Mouse (Mus musculus) forebrain, embryonic 11.5 days (tissue): Measurements from ENCODE around the gene Slc4a11. TPM values are rescaled to one million over a fixed set of nuclear protein-coding genes. Genes with fewer than 3 reads are reported as not detected.
A peak's percentile ranks its signal among the peaks of the same experiment; 100 is the strongest.

Experiments
- ATAC-seq: fragments of 200-750 bp; cut with Nextera tagmentation; replicated peaks from 2 replicates; pipeline ENCODE4 v1.8.0; 2017; ENCODE audit warnings: moderate TSS enrichment; ENCODE audit not compliant: low FRiP score
- DNase-seq: peaks from one replicate; pipeline ENCODE4 v3.0.0-alpha.2; 2017; ENCODE audit warnings: low spot score
- H3K27ac ChIP-seq: fragments of 300-500 bp; sonication (generic); 2 replicates; pipeline ENCODE4 v1.5.1; 2014; ENCODE audit warnings: low read depth, low read length
- H3K27me3 ChIP-seq: fragments of 300-500 bp; sonication (generic); 2 replicates; pipeline ENCODE4 v1.6.1; 2014; ENCODE audit warnings: mild to moderate bottlenecking, low read length, mixed read lengths; ENCODE audit not compliant: control insufficient read depth, insufficient read depth
- H3K36me3 ChIP-seq: fragments of 300-500 bp; sonication (generic); 2 replicates; pipeline ENCODE4 v1.6.1; 2014; ENCODE audit warnings: mild to moderate bottlenecking, low read length, moderate library complexity, mixed read lengths; ENCODE audit not compliant: control insufficient read depth, insufficient read depth
- H3K4me1 ChIP-seq: fragments of 300-500 bp; sonication (generic); replicated peaks from 2 replicates; pipeline ENCODE4 v1.6.1; 2014; ENCODE audit warnings: low read length, mixed read lengths; ENCODE audit not compliant: control insufficient read depth, insufficient read depth
- H3K4me2 ChIP-seq: fragments of 300-500 bp; sonication (generic); 2 replicates; pipeline ENCODE4 v1.6.1; 2014; ENCODE audit warnings: low read depth, mild to moderate bottlenecking, low read length, moderate library complexity, mixed read lengths; ENCODE audit not compliant: severe bottlenecking
- H3K4me3 ChIP-seq: fragments of 300-500 bp; sonication (generic); 2 replicates; pipeline ENCODE4 v1.5.1; 2014; ENCODE audit warnings: low read depth, low read length
- H3K9ac ChIP-seq: fragments of 300-500 bp; sonication (generic); 2 replicates; pipeline ENCODE4 v1.6.1; 2014; ENCODE audit warnings: low read length
- H3K9me3 ChIP-seq: fragments of 300-500 bp; sonication (generic); 2 replicates; pipeline ENCODE4 v1.6.1; 2016; ENCODE audit warnings: low read length, mixed read lengths; ENCODE audit not compliant: control insufficient read depth
- WGBS: fragments of 180-500 bp; shearing (Covaris S2); extraction: QIAGEN DNeasy Blood & Tissue Kit; methylation state at CpG from one replicate; pipeline ENCODE4 v1.1.7; 2014; 5-methylcytosine and 5-hydroxymethylcytosine counted together
- polyA plus RNA-seq: library from polyadenylated mRNA; unstranded; fragments of >200 nt; fragmentation: Nextera tagmentation; extraction: Ambion mirVana; gene quantifications from 2 replicates; pipeline ENCODE4 v1.2.1, GENCODE M21; 2014

Slc4a11 gene
- polyA plus RNA-seq, 1 experiment from 2014 or later, result 1.2 TPM

DNA sequence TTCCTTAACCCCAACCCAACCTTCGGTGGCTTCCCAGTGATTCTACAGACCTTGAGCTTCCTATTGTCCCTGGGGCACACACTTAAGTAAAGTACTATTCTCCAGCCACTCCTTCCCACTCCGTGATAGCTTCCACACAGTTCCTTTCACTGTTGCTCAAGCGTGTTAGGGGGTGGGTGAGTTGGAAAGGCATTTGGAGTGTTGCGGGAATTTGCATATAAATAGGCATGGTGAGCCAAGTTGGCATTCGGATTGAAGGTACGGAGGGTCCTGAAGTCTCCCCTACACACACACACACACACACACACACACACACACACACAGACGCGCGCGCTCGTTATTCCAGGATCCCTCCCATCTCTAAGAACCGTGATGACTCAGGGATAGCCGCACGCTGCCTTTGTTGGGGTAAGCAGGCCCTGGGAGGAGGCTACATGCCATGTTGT lies 525 bp upstream of the Slc4a11 start:
- Histone ChIP-seq H3K9ac (peak overlapping the region; percentile 49), H3K36me3 (no peaks in the 10 kb centered on the region), H3K9me3 (no peaks in the 10 kb centered on the region), H3K4me2 (peak overlapping the region; percentile 100), H3K4me3 (peak overlapping the region; percentile 58), H3K4me1 (peaks cover 2% of the 10 kb centered on the region; the same call in 1 of the 2 replicates), H3K27ac (no peak overlapping the region), H3K27me3 (peaks cover 26% of the 10 kb centered on the region)
- WGBS, result 1% methylated on average over 14 of the region's 14 CpGs
- ATAC-seq (peak; percentile 62), DNase-seq (peak; percentile 68)

DNA sequence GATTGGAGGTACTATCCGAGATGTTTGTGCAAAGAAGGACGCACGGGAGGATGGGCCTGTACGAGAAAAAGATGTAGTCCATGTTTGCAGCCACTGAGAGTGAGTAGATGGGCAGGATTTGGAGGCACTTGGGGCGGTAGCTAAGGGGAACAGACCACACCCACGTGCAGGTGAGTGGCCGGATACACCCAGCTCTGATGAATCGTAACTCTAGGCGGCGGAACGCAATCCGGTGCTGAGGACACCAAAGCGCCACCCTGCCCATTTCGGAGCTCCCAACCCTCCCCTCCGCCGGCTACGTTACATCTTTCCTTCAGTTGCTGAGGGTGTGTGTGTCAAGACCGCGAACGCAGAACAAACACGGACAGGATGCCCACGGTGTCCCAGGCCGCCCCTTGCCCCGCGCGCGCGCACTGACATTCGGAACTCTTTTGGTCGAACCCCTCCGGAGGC lies 593 bp downstream of the Slc4a11 start:
- no peak overlapping the region for H3K27ac ChIP-seq
- no peaks in the 10 kb centered on the region for H3K36me3 ChIP-seq
- peak overlapping the region; percentile 100 for H3K4me2 ChIP-seq
- H3K4me1 ChIP-seq, result peaks cover 2% of the 10 kb centered on the region; the same call in 1 of the 2 replicates
- peak overlapping the region; percentile 58 for H3K4me3 ChIP-seq
- WGBS, result 2% methylated on average over 31 of the region's 31 CpGs
- no peaks in the 10 kb centered on the region for H3K9me3 ChIP-seq
- ATAC-seq (no peak; the same call in none of the 2 replicates), DNase-seq (no peak)
- peak overlapping the region; percentile 49 for H3K9ac ChIP-seq
- peaks cover 26% of the 10 kb centered on the region for H3K27me3 ChIP-seq

DNA sequence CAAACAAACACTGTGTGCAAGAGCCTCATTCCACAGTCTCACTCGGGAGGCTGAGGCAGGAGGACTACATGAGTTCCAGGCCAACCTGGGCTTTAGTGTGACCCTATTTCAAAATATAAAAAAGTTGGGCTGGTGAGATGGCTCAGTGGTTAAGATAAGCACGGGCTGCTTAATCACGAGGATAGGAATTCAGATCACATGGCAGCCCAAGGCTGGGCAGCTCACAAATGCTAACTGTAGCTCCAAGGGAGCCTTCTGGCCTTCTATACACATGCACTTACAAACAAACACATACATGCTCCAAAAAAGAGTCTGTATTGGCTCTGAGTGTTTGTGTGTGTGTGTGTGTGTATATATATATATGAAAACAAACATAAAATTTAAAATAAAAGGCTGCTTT lies 3.8 kb downstream of the Slc4a11 start:
- Histone ChIP-seq H3K9ac (no peak overlapping the region), H3K4me1 (peaks cover 2% of the 10 kb centered on the region; the same call in 1 of the 2 replicates), H3K4me3 (no peak overlapping the region), H3K4me2 (no peak overlapping the region), H3K9me3 (no peaks in the 10 kb centered on the region), H3K36me3 (no peaks in the 10 kb centered on the region), H3K27ac (no peak overlapping the region), H3K27me3 (peaks cover 22% of the 10 kb centered on the region)
- DNase-seq, result no peak
- 51% methylated on average over 3 of the region's 3 CpGs for WGBS
- no peak for ATAC-seq

DNA sequence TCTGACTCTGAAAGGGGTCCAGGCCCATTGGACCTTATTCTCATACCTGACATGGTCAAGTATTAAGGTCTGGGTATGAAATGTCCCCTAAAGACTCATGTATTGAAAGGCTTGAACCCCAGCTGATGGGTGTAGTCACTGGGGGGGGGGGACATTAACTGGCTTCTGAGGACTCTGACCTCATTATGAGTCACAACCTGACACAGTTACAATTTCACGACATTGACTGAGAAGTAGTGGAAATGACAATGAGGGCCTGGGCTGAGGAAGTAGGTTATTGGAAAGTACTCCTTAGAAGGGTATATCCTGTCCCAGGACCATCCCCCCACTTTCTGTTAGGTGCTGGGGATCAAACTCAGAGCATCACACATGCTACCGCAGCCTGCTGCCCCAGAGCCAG lies 8.3 kb downstream of the Slc4a11 start:
- H3K27ac ChIP-seq, result no peak overlapping the region
- no peaks in the 10 kb centered on the region for H3K4me1 ChIP-seq
- DNase-seq, result no peak
- no peak overlapping the region for H3K4me2 ChIP-seq
- 73% methylated on average over 2 of the region's 2 CpGs for WGBS
- no peaks in the 10 kb centered on the region for H3K9me3 ChIP-seq
- H3K4me3 ChIP-seq, result no peak overlapping the region
- no peaks in the 10 kb centered on the region for H3K27me3 ChIP-seq
- H3K36me3 ChIP-seq, result no peaks in the 10 kb centered on the region
- H3K9ac ChIP-seq, result no peak overlapping the region
- ATAC-seq, result no peak

DNA sequence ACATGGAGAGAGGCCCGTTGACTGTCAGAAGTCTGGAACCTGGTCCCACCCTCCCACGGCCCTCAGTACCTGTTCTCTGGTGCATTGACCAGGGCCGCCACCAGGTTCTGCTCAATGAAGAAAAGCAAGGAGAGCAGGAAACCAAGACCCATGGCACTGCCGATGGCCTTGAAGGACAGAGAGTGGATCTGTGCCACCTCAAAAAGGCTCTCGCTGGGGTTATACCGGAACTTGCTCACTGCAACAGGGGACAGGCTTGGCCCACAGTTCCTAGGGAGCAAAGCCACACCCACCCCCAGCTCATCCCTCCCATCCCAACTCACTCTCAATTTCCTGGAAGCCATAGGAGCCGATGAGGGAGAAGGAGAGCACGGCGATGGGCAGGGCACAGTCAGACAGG lies 11.9 kb downstream of the Slc4a11 start:
- H3K36me3 ChIP-seq, result peaks cover under 1% of the 10 kb centered on the region; the same call in 1 of the 2 replicates
- 88% methylated on average over 9 of the region's 9 CpGs for WGBS
- no peaks in the 10 kb centered on the region for H3K4me1 ChIP-seq

DNA sequence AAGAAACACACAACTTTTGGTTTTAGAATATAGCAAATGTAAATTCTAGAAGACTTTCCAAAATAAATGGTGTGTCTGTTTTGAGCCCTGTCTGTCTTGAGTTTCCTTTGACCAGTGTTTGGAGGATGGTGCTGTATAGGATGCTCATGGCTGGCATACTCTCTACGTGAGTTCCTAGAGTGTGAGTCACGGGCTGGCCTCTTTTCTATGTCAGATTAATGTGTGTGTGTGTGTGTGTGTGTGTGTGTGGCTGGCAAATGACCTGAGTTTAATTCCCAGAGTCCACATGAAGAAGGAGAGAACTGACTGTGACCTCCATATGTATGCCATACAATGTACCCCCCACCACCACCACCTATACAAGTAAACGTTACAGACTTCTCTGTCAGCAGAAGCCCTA lies 15.8 kb downstream of the Slc4a11 start:
- Histone ChIP-seq H3K27ac (no peak overlapping the region), H3K36me3 (peaks cover 12% of the 10 kb centered on the region; the same call in 1 of the 2 replicates), H3K9ac (no peak overlapping the region), H3K27me3 (no peaks in the 10 kb centered on the region), H3K4me1 (no peaks in the 10 kb centered on the region), H3K4me3 (no peak overlapping the region), H3K4me2 (no peak overlapping the region), H3K9me3 (no peaks in the 10 kb centered on the region)
- DNase-seq (no peak), ATAC-seq (no peak)
- WGBS, result 83% methylated on average over 3 of the region's 3 CpGs

More for the DNA sequence above, 11.9 kb downstream of the Slc4a11 start:
- no peak overlapping the region for H3K9ac ChIP-seq
- DNase-seq (no peak), ATAC-seq (no peak)
- H3K4me2 ChIP-seq, result no peak overlapping the region
- H3K4me3 ChIP-seq, result no peak overlapping the region
- H3K27me3 ChIP-seq, result no peaks in the 10 kb centered on the region
- no peaks in the 10 kb centered on the region for H3K9me3 ChIP-seq
- H3K27ac ChIP-seq, result no peak overlapping the region

DNA sequence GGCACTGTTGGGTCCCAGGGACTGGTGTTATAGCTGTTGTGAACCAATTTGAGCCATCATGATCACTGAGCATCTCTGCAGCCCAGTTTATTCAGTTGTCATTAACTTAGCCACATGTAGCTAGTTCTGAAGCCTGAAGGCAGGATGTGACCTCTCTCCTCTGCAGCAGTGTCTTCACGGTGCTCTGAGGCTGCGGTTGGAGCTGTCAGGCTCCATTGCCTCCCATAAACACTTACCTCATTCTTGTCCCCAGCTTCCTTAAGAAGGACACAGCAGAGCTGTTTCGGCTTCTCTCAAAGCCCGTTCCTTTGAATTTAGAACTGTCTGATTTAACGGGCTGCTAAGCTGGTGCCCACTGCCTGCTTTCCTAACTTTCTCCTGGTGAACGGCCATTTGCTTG lies 17.4 kb downstream of the Slc4a11 start:
- no peak overlapping the region for H3K4me3 ChIP-seq
- H3K9me3 ChIP-seq, result no peaks in the 10 kb centered on the region
- H3K4me2 ChIP-seq, result no peak overlapping the region
- ATAC-seq, result no peak
- DNase-seq, result no peak
- H3K4me1 ChIP-seq, result no peaks in the 10 kb centered on the region
- H3K27me3 ChIP-seq, result no peaks in the 10 kb centered on the region
- WGBS, result 93% methylated on average over 6 of the region's 6 CpGs
- peaks cover 12% of the 10 kb centered on the region; the same call in 1 of the 2 replicates for H3K36me3 ChIP-seq
- no peak overlapping the region for H3K27ac ChIP-seq
- H3K9ac ChIP-seq, result no peak overlapping the region

DNA sequence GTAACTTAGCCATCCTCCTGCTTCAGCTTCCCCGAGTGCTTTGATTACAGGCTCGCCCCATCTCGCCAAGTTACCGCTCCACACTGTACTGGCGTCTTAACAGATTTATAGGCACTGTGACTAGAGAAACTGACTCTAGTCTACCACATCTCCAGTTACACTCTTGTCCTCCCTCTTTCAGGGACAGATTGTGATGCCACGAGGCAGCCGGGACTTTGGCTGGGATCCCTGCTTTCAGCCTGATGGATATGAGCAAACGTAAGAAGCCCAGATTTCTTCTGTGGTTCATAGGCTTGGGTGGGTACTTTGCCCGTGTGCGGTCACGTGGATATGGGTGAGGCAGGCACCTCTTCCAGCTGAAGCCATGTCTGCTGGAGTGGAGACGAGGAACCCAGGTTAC lies 18.2 kb downstream of the Slc4a11 start:
- peaks cover 16% of the 10 kb centered on the region; the same call in 1 of the 2 replicates for H3K36me3 ChIP-seq
- ATAC-seq (no peak), DNase-seq (no peak)
- WGBS, result 97% methylated on average over 12 of the region's 12 CpGs
- no peaks in the 10 kb centered on the region for H3K4me1 ChIP-seq
- no peaks in the 10 kb centered on the region for H3K9me3 ChIP-seq
- no peak overlapping the region for H3K27ac ChIP-seq
- H3K4me2 ChIP-seq, result no peak overlapping the region
- no peak overlapping the region for H3K4me3 ChIP-seq
- H3K27me3 ChIP-seq, result no peaks in the 10 kb centered on the region
- H3K9ac ChIP-seq, result no peak overlapping the region

DNA sequence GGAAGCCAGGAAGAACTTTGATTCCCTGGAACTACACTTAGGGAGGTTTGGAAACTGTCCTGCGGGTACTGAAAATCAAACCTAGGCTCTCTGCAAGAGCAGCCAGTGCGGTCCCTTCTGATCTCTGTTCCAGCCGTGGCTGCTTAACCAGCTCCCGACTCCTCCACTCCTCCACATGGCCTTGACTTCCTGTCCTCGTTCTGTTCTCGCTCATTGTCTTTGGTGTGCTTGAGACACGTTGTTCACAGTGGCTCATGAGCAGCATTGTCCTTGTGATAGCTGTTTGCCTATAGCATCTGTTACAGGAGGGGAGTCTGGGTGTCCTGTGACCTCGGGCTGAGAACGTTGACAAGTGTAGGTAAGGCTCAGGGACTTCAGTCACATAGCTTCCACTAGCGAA lies 20.1 kb downstream of the Slc4a11 start:
- DNase-seq (no peak), ATAC-seq (no peak)
- Histone ChIP-seq H3K4me1 (no peaks in the 10 kb centered on the region), H3K36me3 (peaks cover 24% of the 10 kb centered on the region; the same call in 1 of the 2 replicates), H3K9ac (no peak overlapping the region), H3K27ac (no peak overlapping the region), H3K4me2 (no peak overlapping the region), H3K27me3 (no peaks in the 10 kb centered on the region), H3K9me3 (no peaks in the 10 kb centered on the region), H3K4me3 (no peak overlapping the region)
- WGBS, result 93% methylated on average over 10 of the region's 10 CpGs
